Mouse (Mus musculus) inflammation-experienced regulatory T-cells, adult 6 months (primary cell): ENCODE results near the gene Agap1. TPM values are rescaled to one million over a fixed set of nuclear protein-coding genes. Genes with fewer than 3 reads are reported as not detected.

ENCODE experiments used
- ATAC-seq: one replicate; pipeline ENCODE4 v1.8.0; 2017
- polyA plus RNA-seq, 3 experiments: library from polyadenylated mRNA; unstranded; fragments of 100-300 nt; shearing (Covaris generic); gene quantifications; one replicate each; pipeline ENCODE4 v1.2.1; 2017

Agap1 gene
- polyA plus RNA-seq, 3 experiments from 2014 or later: 0.08 to 0.28 TPM; not detected in 1

DNA sequence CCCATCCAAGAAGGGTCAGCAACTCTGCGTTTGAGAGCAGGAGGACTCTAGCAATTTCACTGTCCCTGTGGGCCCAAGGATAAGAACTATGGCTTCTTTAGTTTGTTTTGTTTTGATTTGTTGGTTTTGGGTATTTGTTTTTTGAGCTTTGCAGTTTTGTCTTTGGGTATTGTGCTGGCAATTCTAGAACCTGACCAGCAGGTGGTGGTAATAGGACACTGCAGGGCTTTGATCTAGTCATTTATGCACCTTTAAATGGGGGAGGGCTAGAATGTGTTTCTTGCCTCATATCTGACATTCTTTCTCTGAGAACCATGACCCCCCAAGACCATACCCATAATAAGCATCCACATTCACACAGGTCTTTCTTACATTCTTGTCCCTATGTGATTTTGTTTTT lies 315.7 kb downstream of the Agap1 start:
- ATAC-seq: no peak

DNA sequence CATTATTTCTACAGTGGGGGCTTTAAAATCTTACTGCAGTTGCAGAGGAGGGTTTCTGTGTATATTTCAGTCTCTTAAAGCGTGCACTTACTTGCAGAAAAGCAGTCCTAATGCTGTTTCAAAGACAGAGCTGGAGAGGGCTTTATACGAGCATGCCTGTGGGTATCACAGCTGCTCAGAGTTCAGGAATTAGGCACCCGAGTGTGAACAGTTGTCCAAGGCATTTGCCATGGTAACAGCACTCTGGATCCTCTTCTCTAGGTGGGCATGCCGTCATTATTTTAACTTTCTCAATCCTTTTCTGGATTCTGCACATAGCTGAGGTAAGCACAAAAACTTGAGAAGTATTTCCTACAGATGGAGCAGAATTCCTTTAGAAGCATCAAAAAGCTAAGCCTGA lies 321.1 kb downstream of the Agap1 start:
- ATAC-seq: no peak

DNA sequence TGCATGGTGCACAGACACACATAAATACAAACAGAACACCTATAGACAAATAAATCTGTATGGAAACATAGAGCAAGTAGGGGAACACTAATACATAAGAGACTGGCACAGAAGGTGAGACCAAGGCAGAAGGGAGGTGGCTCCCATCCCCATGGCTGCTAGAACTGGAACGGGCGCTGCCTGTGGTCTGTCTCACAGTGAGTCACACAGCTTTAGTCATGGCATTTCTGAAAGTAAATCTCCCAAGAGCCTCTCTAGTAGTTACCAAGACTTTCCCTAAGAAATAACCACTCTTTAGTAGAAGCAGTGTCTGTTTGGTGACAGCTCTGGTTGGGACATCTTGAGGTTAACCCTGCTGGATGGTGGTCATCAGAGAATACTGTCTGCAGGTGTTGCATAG lies 326.1 kb downstream of the Agap1 start:
- ATAC-seq: no peak

DNA sequence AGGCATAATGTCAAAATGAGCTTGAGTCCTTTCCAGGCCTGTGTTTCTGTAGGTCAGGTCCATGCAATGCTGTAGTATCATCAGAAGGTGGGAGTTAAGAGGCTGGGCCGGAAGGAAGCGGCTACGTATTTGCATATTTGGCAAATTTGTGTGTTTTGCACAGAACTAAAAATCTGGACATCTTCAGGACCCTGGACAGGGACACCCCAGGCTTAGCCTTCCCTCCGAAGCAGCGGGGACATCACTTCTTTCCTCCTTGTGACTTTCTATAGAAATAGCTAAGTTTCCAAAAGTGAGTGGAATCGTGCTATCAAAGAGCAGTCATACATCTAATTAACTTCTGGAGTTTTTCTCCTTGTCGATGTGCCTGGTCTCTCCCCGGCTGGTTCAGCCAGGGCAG lies 327.3 kb downstream of the Agap1 start:
- no peak for ATAC-seq

- no peak for ATAC-seq
Measured at GRCm38 (mm10) chr1:89786793-89787192, 332.2 kb downstream of the Agap1 start.

- no peak for ATAC-seq
Measured at GRCm38 (mm10) chr1:89798724-89799123, 344.1 kb downstream of the Agap1 start.

DNA sequence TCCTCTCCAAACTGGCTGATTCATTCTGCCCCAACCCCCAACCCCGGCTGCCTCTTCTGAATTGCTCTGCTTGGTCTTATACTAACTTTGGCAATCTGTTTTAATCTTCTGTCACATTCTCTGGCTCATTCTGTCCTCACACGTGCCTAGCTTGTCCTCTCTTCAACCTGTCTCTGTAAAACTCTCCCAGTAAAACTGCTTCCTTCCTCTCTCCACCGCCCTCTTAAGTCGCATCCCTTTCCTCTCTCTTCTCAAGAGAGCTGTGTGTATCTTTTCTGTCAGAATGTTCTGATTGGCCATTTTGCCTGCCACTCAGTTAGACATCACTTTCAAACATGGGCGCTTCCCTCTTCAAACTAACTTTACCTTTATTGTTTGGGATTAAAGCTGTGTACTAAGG lies 346.9 kb downstream of the Agap1 start:
- ATAC-seq: no peak

GRCm38 (mm10) chr1:89804981-89805380 lies 350.4 kb downstream of the Agap1 start:
- ATAC-seq: no peak

GRCm38 (mm10) chr1:89812816-89813215 lies 358.2 kb downstream of the Agap1 start:
- ATAC-seq: no peak

DNA sequence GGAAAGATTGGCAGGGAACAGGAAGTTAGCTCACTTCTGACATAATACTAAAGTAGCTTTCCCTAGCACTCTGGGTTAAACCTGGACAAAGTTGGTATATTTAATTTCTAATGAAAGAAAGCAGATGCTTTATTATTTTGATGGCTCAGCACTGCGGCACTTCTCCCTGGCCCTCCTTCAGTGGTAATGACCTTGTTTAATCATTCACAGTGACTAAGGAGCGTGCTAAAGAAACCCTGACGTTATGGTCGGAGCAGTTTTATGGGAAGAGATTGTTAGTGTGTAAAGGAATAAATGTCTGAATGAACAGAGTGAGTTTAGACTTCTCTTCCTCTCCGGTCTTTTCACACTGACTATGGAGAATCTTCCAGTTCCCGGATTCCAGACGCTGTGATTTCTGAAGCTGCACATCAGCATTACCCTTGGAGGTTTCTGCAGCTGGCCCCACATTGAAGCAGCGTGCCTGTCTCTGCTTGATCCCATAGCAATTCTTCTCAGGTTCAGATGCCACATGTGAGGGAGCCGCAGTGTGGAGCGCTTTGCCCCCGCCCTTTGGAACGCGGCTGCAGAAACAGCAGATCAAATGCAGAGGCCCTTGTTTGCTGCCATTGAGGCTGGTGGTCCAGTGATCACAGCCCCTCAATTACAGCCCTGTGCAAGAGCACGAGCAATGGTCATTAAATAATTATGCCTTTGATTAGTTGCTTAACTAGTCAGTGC lies 362.0 kb downstream of the Agap1 start:
- no peak for ATAC-seq

GRCm38 (mm10) chr1:89821822-89822221 lies 367.2 kb downstream of the Agap1 start:
- no peak for ATAC-seq

- ATAC-seq: no peak
Measured at GRCm38 (mm10) chr1:89822431-89822830, 367.8 kb downstream of the Agap1 start.

- no peak for ATAC-seq
Measured at GRCm38 (mm10) chr1:89823036-89823435, 368.4 kb downstream of the Agap1 start.

DNA sequence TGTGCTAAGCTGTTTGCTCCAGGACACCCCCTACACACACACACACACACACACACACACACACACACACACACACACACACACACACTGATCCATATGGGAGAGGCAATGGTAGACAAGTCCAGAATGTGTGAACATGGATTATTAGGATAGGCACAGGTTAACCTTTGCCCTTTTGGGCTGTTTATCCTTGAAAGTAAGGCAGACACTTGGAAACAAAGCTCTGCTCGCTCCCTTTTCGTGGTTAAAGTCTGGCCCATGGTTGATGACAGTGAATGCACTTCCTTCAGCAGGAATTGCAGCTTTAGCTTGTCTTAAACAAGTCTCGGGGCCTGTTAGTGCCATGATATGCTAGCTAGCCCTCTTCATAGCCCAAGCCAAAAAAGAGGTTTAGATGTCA lies 372.4 kb downstream of the Agap1 start:
- no peak for ATAC-seq

GRCm38 (mm10) chr1:89831095-89831494 lies 376.5 kb downstream of the Agap1 start:
- no peak for ATAC-seq

- ATAC-seq: no peak
Measured at GRCm38 (mm10) chr1:89844064-89844463, 389.5 kb downstream of the Agap1 start.

- no peak for ATAC-seq
Measured at GRCm38 (mm10) chr1:89845487-89845886, 390.9 kb downstream of the Agap1 start.

DNA sequence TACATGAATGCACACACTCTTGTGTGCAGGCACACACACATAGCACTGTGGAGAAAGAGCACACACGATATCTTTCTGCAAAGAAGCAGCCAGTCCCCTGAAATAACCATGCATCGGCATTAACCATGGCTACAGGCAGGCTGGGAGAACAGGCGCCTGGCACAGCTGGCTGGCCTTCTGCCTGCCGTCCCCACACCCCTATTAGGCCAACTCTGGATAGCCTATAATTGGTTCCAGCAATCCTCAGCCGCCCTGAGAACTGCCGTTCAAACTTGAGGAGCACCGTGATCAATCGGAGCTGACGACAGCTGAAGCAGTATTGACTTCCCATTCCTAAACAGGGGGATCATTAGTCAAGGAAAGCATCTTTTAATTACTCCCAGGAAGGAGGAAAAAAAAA lies 391.5 kb downstream of the Agap1 start:
- no peak for ATAC-seq

- ATAC-seq: no peak
Measured at GRCm38 (mm10) chr1:89848356-89849039, 393.9 kb downstream of the Agap1 start.

- ATAC-seq: no peak
Measured at GRCm38 (mm10) chr1:89849151-89849860, 394.7 kb downstream of the Agap1 start.

GRCm38 (mm10) chr1:89849861-89850230 lies 395.2 kb downstream of the Agap1 start:
- no peak for ATAC-seq

DNA sequence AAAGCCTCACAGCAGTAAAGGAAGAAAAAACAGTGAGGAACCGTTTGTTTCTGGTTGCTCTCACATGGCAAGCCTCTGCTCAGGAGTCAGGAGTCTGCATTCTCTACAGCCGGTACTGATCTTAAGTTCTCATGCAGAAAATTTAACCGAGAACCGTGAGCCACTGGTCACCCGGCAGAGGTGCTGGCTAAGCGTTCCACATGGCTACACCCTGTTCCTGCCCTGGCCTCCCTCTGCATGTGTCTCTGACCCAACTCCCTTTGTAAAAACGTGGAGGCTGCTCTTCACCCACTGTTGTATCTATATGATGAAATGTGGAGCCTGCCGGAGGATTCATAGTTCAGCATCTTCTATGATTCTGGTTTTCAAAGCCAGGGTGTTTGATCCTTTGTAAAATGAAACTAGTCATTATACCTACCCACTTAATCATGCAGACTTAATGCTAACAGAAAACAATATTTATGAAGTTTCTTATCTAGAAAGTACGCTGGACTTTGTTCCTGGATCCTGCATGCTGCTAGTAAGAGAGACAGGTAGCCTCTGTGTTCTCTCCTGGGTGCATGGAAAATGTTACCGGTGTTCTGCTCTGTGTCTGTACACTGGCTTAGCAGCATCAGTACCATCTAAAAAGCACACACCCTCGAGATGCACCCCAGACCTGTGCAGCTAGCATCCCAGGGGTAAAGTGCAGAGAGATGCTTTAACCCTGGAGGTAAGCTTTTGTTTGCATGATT lies 396.2 kb downstream of the Agap1 start:
- ATAC-seq: no peak

DNA sequence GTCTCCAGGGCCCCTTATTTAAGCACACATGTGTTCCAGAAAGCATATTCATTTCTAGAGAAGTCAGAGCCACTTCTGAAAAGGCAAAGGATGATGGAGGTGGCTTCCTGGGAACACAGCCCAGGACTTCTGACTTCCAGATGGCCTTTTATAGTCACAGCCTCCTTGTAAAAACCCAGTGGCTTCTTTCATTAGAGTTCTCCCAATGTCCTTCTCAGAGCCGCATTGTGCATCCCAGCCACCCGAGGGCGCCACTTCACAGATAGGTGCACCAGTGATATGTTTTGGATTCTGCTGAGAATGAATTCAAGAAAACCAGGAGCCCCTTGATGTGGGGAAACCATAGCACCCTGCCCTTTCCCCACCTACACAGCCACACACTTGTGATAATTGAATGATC lies 404.6 kb downstream of the Agap1 start:
- ATAC-seq: no peak
